Mouse (Mus musculus): ENCODE data around the gene Bcl2l1.

DNA sequence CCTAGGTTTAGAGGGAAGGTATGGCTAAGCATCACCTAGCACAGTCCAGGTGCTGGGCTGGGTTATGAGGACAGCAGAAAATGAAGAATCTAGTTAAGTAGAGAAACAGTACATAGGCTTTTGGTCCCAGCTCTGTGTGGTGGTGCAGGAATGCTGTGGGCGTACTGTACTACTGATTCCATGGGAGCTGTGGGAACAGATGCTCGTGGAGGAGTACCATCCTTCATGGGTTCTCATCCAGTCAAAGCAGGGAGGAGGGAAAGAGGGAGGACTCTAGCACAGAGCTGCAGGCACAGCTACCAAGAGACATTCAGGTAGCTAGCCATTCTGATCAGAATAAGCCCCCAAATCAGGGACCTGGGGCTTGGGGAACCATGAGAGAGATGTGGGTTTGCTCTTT, 55.1 kb downstream of the Bcl2l1 start:
- no peak for TF ChIP-seq CTCF (IDR thresholded peaks at IDR 0.05; ENCODE audit: extremely low read depth, insufficient read depth, insufficient read length, insufficient replicate concordance)
- no peak for TF ChIP-seq POLR2A (IDR thresholded peaks at IDR 0.05; ENCODE audit: low read depth, low read length)
